Mouse (Mus musculus): Measurements from ENCODE around the gene Gm13212. TPM values are rescaled to one million over a fixed set of nuclear protein-coding genes. Genes with fewer than 3 reads are reported as not detected.
"Not testable (repeated sequence)": the region's sequence is repeated elsewhere in the genome, so short reads cannot be mapped to it uniquely, and the experiment has no call there.

The Gm13212 gene
- polyA plus RNA-seq, 1 experiment from 2014 or later, result 3.2 TPM

GRCm38 (mm10) chr4:145594798-145595197, 9.8 kb downstream of the Gm13212 start:
- 87% methylated on average over 4 of the region's 4 CpGs for WGBS
- DNase-seq (ENCODE audit: low spot score); H3K4me1 ChIP-seq; H3K27me3 ChIP-seq (ENCODE audit: insufficient read depth, poor library complexity, severe bottlenecking); H3K36me3 ChIP-seq; H3K27ac ChIP-seq; H3K9me3 ChIP-seq; H3K4me3 ChIP-seq: not testable (repeated sequence)

GRCm38 (mm10) chr4:145640416-145641185, 55.6 kb downstream of the Gm13212 start:
- not testable (repeated sequence) for H3K9me3 ChIP-seq; H3K27ac ChIP-seq; H3K27me3 ChIP-seq (ENCODE audit: insufficient read depth, poor library complexity, severe bottlenecking); DNase-seq (ENCODE audit: low spot score); H3K36me3 ChIP-seq; H3K4me1 ChIP-seq
- H3K4me3 ChIP-seq, result peak overlapping the region; percentile 39; the same call in 1 of the 2 replicates
- 21% methylated on average over 83 of the region's 83 CpGs for WGBS

- 77% methylated on average over 3 of the region's 3 CpGs for WGBS
- not testable (repeated sequence) for H3K27me3 ChIP-seq (ENCODE audit: insufficient read depth, poor library complexity, severe bottlenecking); H3K4me3 ChIP-seq; DNase-seq (ENCODE audit: low spot score); H3K9me3 ChIP-seq; H3K27ac ChIP-seq; H3K4me1 ChIP-seq; H3K36me3 ChIP-seq
Measured at GRCm38 (mm10) chr4:145670385-145670784, 85.4 kb downstream of the Gm13212 start, which contains the start of gene Zfp980. Zfp980 (plus strand) TSS chr4:145670685.

GRCm38 (mm10) chr4:145674286-145674780, 89.4 kb downstream of the Gm13212 start:
- not testable (repeated sequence) for H3K27me3 ChIP-seq (ENCODE audit: insufficient read depth, poor library complexity, severe bottlenecking); DNase-seq (ENCODE audit: low spot score); H3K4me3 ChIP-seq; H3K27ac ChIP-seq; H3K36me3 ChIP-seq; H3K4me1 ChIP-seq; H3K9me3 ChIP-seq
- WGBS, result 62% methylated on average over 2 of the region's 2 CpGs

Other genes starting within 250 kb of the Gm13212 start
- 0.06 TPM in 2 replicates for gene Zfp990, start 74.4 kb upstream of the Gm13212 start, polyA plus RNA-seq (2016; fragmentation: Nextera tagmentation; extraction: Ambion mirVana)
- 0.09 TPM in 1 of 2 replicates, not detected in the other for gene Zfp980, start 85.5 kb downstream of the Gm13212 start, polyA plus RNA-seq (2016; fragmentation: Nextera tagmentation; extraction: Ambion mirVana)

Data from heart, embryonic 10.5 days (tissue).